Mouse (Mus musculus) left cerebral cortex, adult 8-10 months (tissue): ENCODE measurements around the gene Cerkl. TPM values are rescaled to one million over a fixed set of nuclear protein-coding genes. Genes with fewer than 3 reads are reported as not detected.

Experiments used
- DNase-seq, 2 experiments: peaks; one replicate each; pipeline ENCODE4 v3.0.0; 2022; ENCODE audit warnings: low spot score in 2 of 2
- total RNA-seq, 4 experiments: library from RNA; stranded (reverse); gene quantifications; 2 replicates each; pipeline ENCODE4 v1.2.4; 2022

The Cerkl gene
- total RNA-seq, 4 experiments from 2014 or later = 2.5 to 7.1 (median 4.8) TPM

GRCm38 (mm10) chr2:79372486-79373200, 83.9 kb downstream of the Cerkl start:
- DNase-seq = no peak

- DNase-seq = no peak
Observed at GRCm38 (mm10) chr2:79372154-79372467, 84.5 kb downstream of the Cerkl start.

- no peak for DNase-seq
Observed at GRCm38 (mm10) chr2:79371326-79372153, 85.0 kb downstream of the Cerkl start.

- DNase-seq = no peak
Observed at GRCm38 (mm10) chr2:79370711-79371312, 85.8 kb downstream of the Cerkl start.

- no peak for DNase-seq
Observed at GRCm38 (mm10) chr2:79369905-79370304, 86.7 kb downstream of the Cerkl start.

- DNase-seq = no peak
Observed at GRCm38 (mm10) chr2:79369061-79369524, 87.5 kb downstream of the Cerkl start.

- no peak for DNase-seq
Observed at GRCm38 (mm10) chr2:79368661-79369060, 87.9 kb downstream of the Cerkl start.

- no peak for DNase-seq
Observed at GRCm38 (mm10) chr2:79367451-79368450, 88.8 kb downstream of the Cerkl start.

- DNase-seq = no peak
Observed at GRCm38 (mm10) chr2:79363920-79364319, 92.7 kb downstream of the Cerkl start.

- DNase-seq = peak in 1 of 2 experiments; percentile 38
Observed at GRCm38 (mm10) chr2:79362029-79362428, 94.6 kb downstream of the Cerkl start.

GRCm38 (mm10) chr2:79357835-79358234, 98.8 kb downstream of the Cerkl start:
- DNase-seq = peak in 1 of 2 experiments; percentile 19

GRCm38 (mm10) chr2:79354773-79355172, 101.8 kb downstream of the Cerkl start:
- peak in 1 of 2 experiments; percentile 58 for DNase-seq

GRCm38 (mm10) chr2:79352100-79352802, 104.3 kb downstream of the Cerkl start:
- DNase-seq = no peak

GRCm38 (mm10) chr2:79351179-79352099, 105.1 kb downstream of the Cerkl start:
- no peak for DNase-seq

GRCm38 (mm10) chr2:79343115-79343514, 113.5 kb downstream of the Cerkl start:
- DNase-seq = no peak

- no peak for DNase-seq
Observed at GRCm38 (mm10) chr2:79339003-79339402, 117.6 kb downstream of the Cerkl start.

- DNase-seq = no peak
Observed at GRCm38 (mm10) chr2:79336141-79336540, 120.4 kb downstream of the Cerkl start.

- no peak for DNase-seq
Observed at GRCm38 (mm10) chr2:79334661-79335060, 121.9 kb downstream of the Cerkl start.

- no peak for DNase-seq
Observed at GRCm38 (mm10) chr2:79328079-79328478, 128.5 kb downstream of the Cerkl start.
